Mouse (Mus musculus): ENCODE measurements around the gene Rdx. TPM values are rescaled to one million over a fixed set of nuclear protein-coding genes. Genes with fewer than 3 reads are reported as not detected.

The Rdx gene
- polyA plus RNA-seq, 2 experiments: 73.9 to 146 TPM

GRCm38 (mm10) chr9:52046686-52047085 is 287 bp upstream of the Rdx start:
- 0 out of 2 replicates have a peak overlapping the region, but pooled peaks have one; percentile 99 for H3K9ac ChIP-seq (ENCODE audit: low read depth, low read length, severe bottlenecking)
- no peaks in the 10 kb centered on the region for H3K27me3 ChIP-seq (ENCODE audit: control insufficient read depth, insufficient read depth, low read length)
- H3K4me1 ChIP-seq (ENCODE audit: control insufficient read depth, insufficient read depth, low read length): peaks cover 13% of the 10 kb centered on the region
- ATAC-seq (ENCODE audit: low FRiP score, low read depth): no peak
- peak overlapping the region; percentile 97; the same call in 1 of the 2 replicates for H3K4me3 ChIP-seq (replicated peaks; ENCODE audit: low read length)
- no peak for DNase-seq (ENCODE audit: low spot score)
- peak overlapping the region; percentile 51; the same call in 1 of the 2 replicates for H3K4me2 ChIP-seq (replicated peaks; ENCODE audit: low read depth, low read length, severe bottlenecking)
- H3K9me3 ChIP-seq (ENCODE audit: control insufficient read depth, low read length): no peaks in the 10 kb centered on the region
- H3K36me3 ChIP-seq (ENCODE audit: control insufficient read depth, insufficient read depth, low read length): no peaks in the 10 kb centered on the region
- WGBS: 19% methylated on average over 5 of the region's 5 CpGs
- no peak for TF ChIP-seq POLR2A (IDR thresholded peaks at IDR 0.05; ENCODE audit: borderline replicate concordance, extremely low read depth, insufficient read depth, insufficient read length)
- no peak overlapping the region for H3K27ac ChIP-seq (replicated peaks; ENCODE audit: low read depth, low read length)

GRCm38 (mm10) chr9:52047821-52048649 is 1.1 kb downstream of the Rdx start:
- H3K27me3 ChIP-seq (ENCODE audit: control insufficient read depth, insufficient read depth, low read length): no peaks in the 10 kb centered on the region
- DNase-seq (ENCODE audit: low spot score) (peak; percentile 80), ATAC-seq (ENCODE audit: low FRiP score, low read depth) (peak; percentile 94)
- WGBS: under 1% methylated on average over 53 of the region's 118 CpGs
- TF ChIP-seq POLR2A (IDR thresholded peaks at IDR 0.05; ENCODE audit: borderline replicate concordance, extremely low read depth, insufficient read depth, insufficient read length): peak; percentile 70
- peak overlapping the region; percentile 51 for H3K4me2 ChIP-seq (replicated peaks; ENCODE audit: low read depth, low read length, severe bottlenecking)
- H3K9me3 ChIP-seq (ENCODE audit: control insufficient read depth, low read length): no peaks in the 10 kb centered on the region
- H3K4me1 ChIP-seq (ENCODE audit: control insufficient read depth, insufficient read depth, low read length): peaks cover 15% of the 10 kb centered on the region
- no peaks in the 10 kb centered on the region for H3K36me3 ChIP-seq (ENCODE audit: control insufficient read depth, insufficient read depth, low read length)
- peak overlapping the region; percentile 97 for H3K4me3 ChIP-seq (replicated peaks; ENCODE audit: low read length)
- peak overlapping the region; percentile 99 for H3K9ac ChIP-seq (ENCODE audit: low read depth, low read length, severe bottlenecking)
- H3K27ac ChIP-seq (replicated peaks; ENCODE audit: low read depth, low read length): peak overlapping the region; percentile 100

GRCm38 (mm10) chr9:52048650-52049081 is 1.7 kb downstream of the Rdx start:
- under 1% methylated on average over 36 of the region's 60 CpGs for WGBS

GRCm38 (mm10) chr9:52049605-52050004 is 2.6 kb downstream of the Rdx start:
- DNase-seq (ENCODE audit: low spot score): no peak
- Histone ChIP-seq H3K27ac (replicated peaks; ENCODE audit: low read depth, low read length) (no peak overlapping the region), H3K27me3 (ENCODE audit: control insufficient read depth, insufficient read depth, low read length) (no peaks in the 10 kb centered on the region), H3K4me2 (replicated peaks; ENCODE audit: low read depth, low read length, severe bottlenecking) (peak overlapping the region; percentile 51), H3K9ac (ENCODE audit: low read depth, low read length, severe bottlenecking) (peak overlapping the region; percentile 99; the same call in 1 of the 2 replicates), H3K4me3 (replicated peaks; ENCODE audit: low read length) (peak overlapping the region; percentile 97), H3K9me3 (ENCODE audit: control insufficient read depth, low read length) (no peaks in the 10 kb centered on the region), H3K36me3 (ENCODE audit: control insufficient read depth, insufficient read depth, low read length) (no peaks in the 10 kb centered on the region), H3K4me1 (ENCODE audit: control insufficient read depth, insufficient read depth, low read length) (peaks cover 15% of the 10 kb centered on the region)
- no peak for TF ChIP-seq POLR2A (IDR thresholded peaks at IDR 0.05; ENCODE audit: borderline replicate concordance, extremely low read depth, insufficient read depth, insufficient read length)
- ATAC-seq (ENCODE audit: low FRiP score, low read depth): no peak
- 0% methylated on average over 3 of the region's 3 CpGs for WGBS

More at GRCm38 (mm10) chr9:52048650-52049081, 1.7 kb downstream of the Rdx start:
- peak overlapping the region; percentile 99 for H3K9ac ChIP-seq (ENCODE audit: low read depth, low read length, severe bottlenecking)
- peak overlapping the region; percentile 100 for H3K27ac ChIP-seq (replicated peaks; ENCODE audit: low read depth, low read length)
- peak overlapping the region; percentile 97 for H3K4me3 ChIP-seq (replicated peaks; ENCODE audit: low read length)
- ATAC-seq (ENCODE audit: low FRiP score, low read depth): peak; percentile 45
- H3K27me3 ChIP-seq (ENCODE audit: control insufficient read depth, insufficient read depth, low read length): no peaks in the 10 kb centered on the region
- no peaks in the 10 kb centered on the region for H3K36me3 ChIP-seq (ENCODE audit: control insufficient read depth, insufficient read depth, low read length)
- peak; percentile 13 for DNase-seq (ENCODE audit: low spot score)
- peak overlapping the region; percentile 51 for H3K4me2 ChIP-seq (replicated peaks; ENCODE audit: low read depth, low read length, severe bottlenecking)
- H3K9me3 ChIP-seq (ENCODE audit: control insufficient read depth, low read length): no peaks in the 10 kb centered on the region
- H3K4me1 ChIP-seq (ENCODE audit: control insufficient read depth, insufficient read depth, low read length): peaks cover 15% of the 10 kb centered on the region
- TF ChIP-seq POLR2A (IDR thresholded peaks at IDR 0.05; ENCODE audit: borderline replicate concordance, extremely low read depth, insufficient read depth, insufficient read length): no peak

GRCm38 (mm10) chr9:52050361-52050760 is 3.4 kb downstream of the Rdx start:
- Histone ChIP-seq H3K4me1 (ENCODE audit: control insufficient read depth, insufficient read depth, low read length) (peaks cover 15% of the 10 kb centered on the region), H3K4me3 (replicated peaks; ENCODE audit: low read length) (peak overlapping the region; percentile 97), H3K36me3 (ENCODE audit: control insufficient read depth, insufficient read depth, low read length) (no peaks in the 10 kb centered on the region), H3K4me2 (replicated peaks; ENCODE audit: low read depth, low read length, severe bottlenecking) (peak overlapping the region; percentile 51), H3K27ac (replicated peaks; ENCODE audit: low read depth, low read length) (no peak overlapping the region), H3K27me3 (ENCODE audit: control insufficient read depth, insufficient read depth, low read length) (no peaks in the 10 kb centered on the region), H3K9me3 (ENCODE audit: control insufficient read depth, low read length) (no peaks in the 10 kb centered on the region), H3K9ac (ENCODE audit: low read depth, low read length, severe bottlenecking) (no peak overlapping the region)
- no peak for TF ChIP-seq POLR2A (IDR thresholded peaks at IDR 0.05; ENCODE audit: borderline replicate concordance, extremely low read depth, insufficient read depth, insufficient read length)
- DNase-seq (ENCODE audit: low spot score): no peak
- no peak for ATAC-seq (ENCODE audit: low FRiP score, low read depth)
- 43% methylated on average over 2 of the region's 2 CpGs for WGBS

Data from limb, embryonic 14.5 days (tissue).